Mouse (Mus musculus) midbrain, postnatal 0 days (tissue): ENCODE data around the gene Focad. TPM values are rescaled to one million over a fixed set of nuclear protein-coding genes. Genes with fewer than 3 reads are reported as not detected.

Experiments used
- ATAC-seq: fragments of 200-750 bp; cut with Nextera tagmentation; 2 replicates; pipeline ENCODE4 v1.8.0; 2017; ENCODE audit warnings: moderate number of reproducible peaks, mild to moderate bottlenecking, moderate TSS enrichment, moderate library complexity; ENCODE audit not compliant: low FRiP score
- DNase-seq: peaks from one replicate; pipeline ENCODE4 v3.0.0-alpha.2; 2015; ENCODE audit warnings: low spot score
- H3K27ac ChIP-seq: fragments of 300-500 bp; sonication (generic); 2 replicates; pipeline ENCODE4 v1.5.1; 2014; ENCODE audit warnings: low read depth, mild to moderate bottlenecking, low read length, mixed read lengths
- H3K27me3 ChIP-seq: fragments of 300-500 bp; sonication (generic); 2 replicates; pipeline ENCODE4 v1.6.1; 2014; ENCODE audit warnings: low read length, control low read depth, mixed read lengths; ENCODE audit not compliant: insufficient read depth
- H3K36me3 ChIP-seq: fragments of 300-500 bp; sonication (generic); 2 replicates; pipeline ENCODE4 v1.6.1; 2014; ENCODE audit warnings: low read length, control low read depth, mixed read lengths; ENCODE audit not compliant: insufficient read depth
- H3K4me1 ChIP-seq: fragments of 300-500 bp; sonication (generic); 2 replicates; pipeline ENCODE4 v1.6.1; 2014; ENCODE audit warnings: mild to moderate bottlenecking, control low read depth, antibody characterized with exemption, low read length, mixed read lengths; ENCODE audit not compliant: insufficient read depth
- H3K4me2 ChIP-seq: fragments of 300-500 bp; sonication (generic); 2 replicates; pipeline ENCODE4 v1.6.1; 2014; ENCODE audit warnings: low read depth, mild to moderate bottlenecking, low read length, mixed read lengths; ENCODE audit not compliant: poor library complexity, severe bottlenecking
- H3K4me3 ChIP-seq: fragments of 300-500 bp; sonication (generic); 2 replicates; pipeline ENCODE4 v1.5.1; 2014; ENCODE audit warnings: low read depth, mild to moderate bottlenecking, low read length, moderate library complexity
- H3K9ac ChIP-seq: fragments of 300-500 bp; sonication (generic); replicated peaks from 2 replicates; pipeline ENCODE4 v1.6.1; 2014; ENCODE audit warnings: mild to moderate bottlenecking, low read length, moderate library complexity, mixed read lengths; ENCODE audit not compliant: poor library complexity, severe bottlenecking
- H3K9me3 ChIP-seq: fragments of 300-500 bp; sonication (generic); 2 replicates; pipeline ENCODE4 v1.6.1; 2016; ENCODE audit warnings: low read length, control low read depth
- CTCF ChIP-seq: IDR thresholded peaks from 2 replicates; pipeline ENCODE4 v1.5.1; 2016; ENCODE audit warnings: antibody characterized with exemption, mild to moderate bottlenecking
- WGBS: fragments of 180-500 bp; shearing (Covaris S2); extraction: QIAGEN DNeasy Blood & Tissue Kit; methylation state at CpG from one replicate; pipeline ENCODE4 v1.1.7; 2014; 5-methylcytosine and 5-hydroxymethylcytosine counted together
- polyA plus RNA-seq: library from polyadenylated mRNA; unstranded; fragments of >200 nt; fragmentation: Nextera tagmentation; extraction: Ambion mirVana; gene quantifications from 2 replicates; pipeline ENCODE4 v1.2.1, GENCODE M21; 2015
- total RNA-seq: library from RNA; depleted of rRNA; stranded (reverse); fragments of >200 nt; gene quantifications from 2 replicates; pipeline ENCODE4 v1.2.3, GENCODE M21; 2014

Gene Focad
- total and polyA plus RNA-seq, 2 experiments from 2014 or later = 9.0 to 36.9 TPM

- H3K4me3 ChIP-seq = no peak overlapping the region
- H3K9ac ChIP-seq = no peak overlapping the region
- DNase-seq (no peak), ATAC-seq (no peak)
- no peak for TF ChIP-seq CTCF
- no peaks in the 10 kb centered on the region for H3K9me3 ChIP-seq
- WGBS = 83% methylated on average over 4 of the region's 4 CpGs
- H3K27me3 ChIP-seq = no peaks in the 10 kb centered on the region
- H3K4me1 ChIP-seq = no peaks in the 10 kb centered on the region; the same call in 1 of the 2 replicates
- H3K27ac ChIP-seq = no peak overlapping the region
- H3K4me2 ChIP-seq = no peak overlapping the region
- H3K36me3 ChIP-seq = no peaks in the 10 kb centered on the region
Observed at GRCm38 (mm10) chr4:88334533-88334932, 240.1 kb downstream of the Focad start.

DNA sequence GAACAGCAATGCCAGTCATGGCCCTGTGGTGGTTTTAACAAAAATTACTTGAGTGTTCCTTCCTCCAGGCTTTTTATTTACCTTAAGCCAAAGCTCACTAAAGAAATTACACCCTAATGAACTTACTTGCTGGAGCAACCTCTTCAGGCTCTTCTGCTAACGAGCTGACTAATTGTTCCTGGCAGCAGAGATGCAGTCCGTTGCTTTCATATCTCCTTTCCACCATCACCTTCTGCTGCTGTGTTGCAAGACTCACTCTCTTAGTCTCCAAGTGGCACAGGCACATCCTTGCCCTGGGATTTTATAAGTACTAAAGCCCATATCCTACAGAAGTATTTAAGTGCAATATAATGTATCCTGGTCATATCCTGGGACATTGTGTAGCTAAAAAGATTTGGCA lies 242.3 kb downstream of the Focad start:
- DNase-seq (no peak), ATAC-seq (no peak)
- Histone ChIP-seq H3K36me3 (no peaks in the 10 kb centered on the region), H3K27me3 (no peaks in the 10 kb centered on the region), H3K9ac (no peak overlapping the region), H3K4me3 (no peak overlapping the region), H3K4me2 (no peak overlapping the region), H3K4me1 (no peaks in the 10 kb centered on the region; the same call in 1 of the 2 replicates), H3K9me3 (no peaks in the 10 kb centered on the region), H3K27ac (no peak overlapping the region)
- no peak for TF ChIP-seq CTCF
- 74% methylated on average over 2 of the region's 2 CpGs for WGBS

- no peaks in the 10 kb centered on the region for H3K36me3 ChIP-seq
- H3K4me2 ChIP-seq = no peak overlapping the region
- no peak overlapping the region for H3K27ac ChIP-seq
- H3K9me3 ChIP-seq = no peaks in the 10 kb centered on the region
- no peaks in the 10 kb centered on the region; the same call in 1 of the 2 replicates for H3K4me1 ChIP-seq
- H3K27me3 ChIP-seq = no peaks in the 10 kb centered on the region
- H3K9ac ChIP-seq = no peak overlapping the region
- DNase-seq (no peak), ATAC-seq (no peak)
- TF ChIP-seq CTCF = no peak
- no peak overlapping the region for H3K4me3 ChIP-seq
- 69% methylated on average over 2 of the region's 2 CpGs for WGBS
Observed at GRCm38 (mm10) chr4:88337365-88337764, 242.9 kb downstream of the Focad start.

GRCm38 (mm10) chr4:88338130-88338529 lies 243.7 kb downstream of the Focad start:
- no peak overlapping the region for H3K4me2 ChIP-seq
- H3K27me3 ChIP-seq = no peaks in the 10 kb centered on the region
- H3K4me3 ChIP-seq = no peak overlapping the region
- TF ChIP-seq CTCF = no peak
- H3K27ac ChIP-seq = no peak overlapping the region
- no peak overlapping the region for H3K9ac ChIP-seq
- no peak for ATAC-seq
- no peaks in the 10 kb centered on the region; the same call in 1 of the 2 replicates for H3K4me1 ChIP-seq
- H3K36me3 ChIP-seq = no peaks in the 10 kb centered on the region
- no peaks in the 10 kb centered on the region for H3K9me3 ChIP-seq
- 46% methylated on average over 5 of the region's 5 CpGs for WGBS
- DNase-seq = peak; percentile 42

DNA sequence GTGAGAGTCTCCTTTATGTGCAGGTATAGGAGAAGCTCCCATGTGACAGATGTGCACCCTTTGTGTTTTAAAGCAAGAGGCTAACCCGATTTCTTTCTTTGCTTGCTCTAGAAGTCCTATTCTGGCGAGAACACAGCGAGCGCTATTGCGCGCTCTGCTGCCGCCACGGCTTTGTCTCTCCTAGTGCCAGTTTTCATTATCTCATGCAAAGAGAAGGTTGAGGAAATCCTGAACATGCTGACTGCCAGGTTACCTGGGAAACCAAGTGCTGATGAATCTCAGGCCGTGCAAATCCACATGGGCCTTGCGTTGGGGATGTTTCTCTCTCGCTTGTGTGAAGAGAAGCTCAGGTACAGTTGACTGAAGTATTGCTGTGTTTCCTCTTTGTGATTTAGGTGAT lies 250.0 kb downstream of the Focad start:
- Histone ChIP-seq H3K9ac (no peak overlapping the region), H3K27ac (no peak overlapping the region)
- ATAC-seq = peak; percentile 72

GRCm38 (mm10) chr4:88345065-88345464 lies 250.6 kb downstream of the Focad start:
- Histone ChIP-seq H3K27me3 (no peaks in the 10 kb centered on the region), H3K4me3 (no peak overlapping the region), H3K4me1 (peaks cover 2% of the 10 kb centered on the region; the same call in 1 of the 2 replicates), H3K9me3 (no peaks in the 10 kb centered on the region), H3K9ac (no peak overlapping the region), H3K36me3 (no peaks in the 10 kb centered on the region), H3K27ac (no peak overlapping the region), H3K4me2 (no peak overlapping the region)
- ATAC-seq = no peak
- DNase-seq = no peak
- no peak for TF ChIP-seq CTCF
- WGBS = 34% methylated on average over 4 of the region's 4 CpGs

More for the DNA sequence above, 250.0 kb downstream of the Focad start:
- Histone ChIP-seq H3K4me2 (peak overlapping the region; percentile 35; the same call in 1 of the 2 replicates), H3K27me3 (no peaks in the 10 kb centered on the region), H3K4me3 (no peak overlapping the region), H3K36me3 (no peaks in the 10 kb centered on the region), H3K4me1 (peaks cover 2% of the 10 kb centered on the region; the same call in 1 of the 2 replicates), H3K9me3 (no peaks in the 10 kb centered on the region)
- 19% methylated on average over 11 of the region's 11 CpGs for WGBS
- peak; percentile 58 for TF ChIP-seq CTCF
- DNase-seq = peak; percentile 71
